Mouse (Mus musculus) myocyte (in vitro differentiated cells): ENCODE data around the gene Trpv1. TPM values are rescaled to one million over a fixed set of nuclear protein-coding genes. Genes with fewer than 3 reads are reported as not detected.

ENCODE experiments used
- H3K27me3 ChIP-seq: one replicate; pipeline ENCODE4 v1.6.1; 2011; ENCODE audit not compliant: control insufficient read depth, insufficient read depth, insufficient read length
- H3K36me3 ChIP-seq: one replicate; pipeline ENCODE4 v1.6.1; 2011; ENCODE audit not compliant: control insufficient read depth, insufficient read depth
- H3K4me2 ChIP-seq: one replicate; pipeline ENCODE4 v1.6.1; 2011; ENCODE audit warnings: low read depth, control low read depth
- H3K4me3 ChIP-seq: one replicate; pipeline ENCODE4 v1.5.1; 2011; ENCODE audit warnings: mild to moderate bottlenecking, control low read depth, moderate library complexity
- H3K79me2 ChIP-seq: one replicate; pipeline ENCODE4 v1.6.1; 2011; ENCODE audit not compliant: control insufficient read depth, insufficient read depth
- H3ac ChIP-seq: one replicate; pipeline ENCODE4 v1.6.1; 2011; ENCODE audit not compliant: control insufficient read depth, insufficient read length
- CEBPB ChIP-seq: IDR thresholded peaks from 2 replicates; pipeline ENCODE4 v1.6.1; 2011; ENCODE audit warnings: mild to moderate bottlenecking, moderate library complexity; ENCODE audit not compliant: poor library complexity, insufficient read depth, severe bottlenecking
- E2F4 ChIP-seq: IDR thresholded peaks from one replicate; pipeline ENCODE4 v1.6.1; 2011; ENCODE audit warnings: mild to moderate bottlenecking, control low read depth, moderate library complexity; ENCODE audit not compliant: insufficient read depth
- MAX ChIP-seq: IDR thresholded peaks from one replicate; pipeline ENCODE4 v1.6.1; 2011; ENCODE audit warnings: low read depth, mild to moderate bottlenecking, control low read depth
- MYOD1 ChIP-seq, 3 experiments: IDR thresholded peaks; one replicate each; pipeline ENCODE4 v1.6.1; 2011; ENCODE audit warnings: control low read depth in 2 of 3, low read depth in 2 of 3, mild to moderate bottlenecking in 2 of 3, moderate library complexity in 1 of 3; ENCODE audit not compliant: insufficient read length in 2 of 3, control insufficient read depth in 1 of 3
- MYOG ChIP-seq, 3 experiments: IDR thresholded peaks; one replicate each; pipeline ENCODE4 v1.6.1; 2011; ENCODE audit warnings: control low read depth in 2 of 3, low read depth in 2 of 3, mild to moderate bottlenecking in 2 of 3; ENCODE audit not compliant: insufficient read length in 2 of 3, control insufficient read depth in 1 of 3, insufficient read depth in 1 of 3
- POLR2A ChIP-seq: IDR thresholded peaks from one replicate; pipeline ENCODE4 v1.6.1; 2011; ENCODE audit warnings: low read depth, mild to moderate bottlenecking, control low read depth, moderate library complexity; ENCODE audit not compliant: insufficient read length
- POLR2AphosphoS2 ChIP-seq: IDR thresholded peaks from one replicate; pipeline ENCODE4 v1.6.1; 2011; ENCODE audit warnings: low read depth, control low read depth; ENCODE audit not compliant: insufficient read length
- REST ChIP-seq: IDR thresholded peaks from one replicate; pipeline ENCODE4 v1.6.1; 2011; ENCODE audit warnings: mild to moderate bottlenecking, control low read depth, moderate library complexity; ENCODE audit not compliant: insufficient read depth, insufficient read length
- SRF ChIP-seq: IDR thresholded peaks from one replicate; pipeline ENCODE4 v1.6.1; 2011; ENCODE audit warnings: low read depth; ENCODE audit not compliant: control insufficient read depth, insufficient read length
- TCF12 ChIP-seq: IDR thresholded peaks from one replicate; pipeline ENCODE4 v1.6.1; 2011; ENCODE audit warnings: mild to moderate bottlenecking, control low read depth; ENCODE audit not compliant: poor library complexity, insufficient read depth, severe bottlenecking
- TCF3 ChIP-seq: IDR thresholded peaks from one replicate; pipeline ENCODE4 v1.6.1; 2011; ENCODE audit warnings: low read depth, control low read depth; ENCODE audit not compliant: insufficient read length
- USF1 ChIP-seq: IDR thresholded peaks from one replicate; pipeline ENCODE4 v1.6.1; 2011; ENCODE audit warnings: low read depth, mild to moderate bottlenecking, control low read depth, moderate library complexity
- polyA plus RNA-seq: library from polyadenylated mRNA; unstranded; fragments of >200 nt; fragmentation: generic; extraction: Trizol; gene quantifications from one replicate; pipeline ENCODE4 v1.2.1, GENCODE M21; 2012; ENCODE audit warnings: missing spikeins

The Trpv1 gene
- polyA plus RNA-seq, 1 experiment: 0.17 TPM

DNA sequence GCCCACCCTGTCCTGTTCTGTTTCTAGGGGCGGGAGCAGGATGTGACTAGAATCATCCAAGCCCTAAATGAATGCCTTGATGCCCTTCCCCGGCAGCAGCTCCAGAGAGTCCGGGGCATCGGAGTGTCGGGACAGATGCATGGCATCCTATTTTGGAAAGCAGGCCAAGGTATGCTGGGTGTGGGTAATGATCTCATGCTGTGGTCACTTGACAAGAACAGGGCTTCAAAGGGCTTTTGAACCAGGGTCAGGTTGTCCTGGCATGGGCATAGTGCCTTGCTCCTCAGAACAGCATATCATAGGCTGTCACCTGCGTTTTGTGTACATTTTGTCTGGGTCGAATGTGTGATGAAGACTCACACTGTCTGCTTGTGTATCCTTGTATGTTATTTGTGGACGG, 30.2 kb upstream of the Trpv1 start:
- H3ac ChIP-seq: no peak overlapping the region
- H3K36me3 ChIP-seq: no peaks in the 10 kb centered on the region
- H3K79me2 ChIP-seq: no peaks in the 10 kb centered on the region
- no peaks in the 10 kb centered on the region for H3K27me3 ChIP-seq
- no peak for TF ChIP-seq SRF
- no peak for TF ChIP-seq MAX
- TF ChIP-seq TCF3: no peak
- no peak for TF ChIP-seq USF1
- no peak for TF ChIP-seq CEBPB
- no peak for TF ChIP-seq E2F4
- no peak for TF ChIP-seq REST
- TF ChIP-seq MYOG (IDR thresholded peaks at IDR 0.05; ENCODE audit: control insufficient read depth in 1 of 3, insufficient read depth in 1 of 3, insufficient read length in 2 of 3, low read depth in 2 of 3): no peak
- no peak for TF ChIP-seq POLR2A
- TF ChIP-seq POLR2AphosphoS2: no peak
- no peak for TF ChIP-seq MYOD1 (IDR thresholded peaks at IDR 0.05; ENCODE audit: control insufficient read depth in 1 of 3, insufficient read length in 2 of 3, low read depth in 2 of 3)
- TF ChIP-seq TCF12: no peak
- H3K4me2 ChIP-seq: no peak overlapping the region
- no peak overlapping the region for H3K4me3 ChIP-seq

GRCm38 (mm10) chr11:73205194-73205593, 28.9 kb upstream of the Trpv1 start:
- Histone ChIP-seq H3K27me3 (no peaks in the 10 kb centered on the region), H3ac (no peak overlapping the region), H3K79me2 (no peaks in the 10 kb centered on the region), H3K4me3 (no peak overlapping the region), H3K4me2 (no peak overlapping the region), H3K36me3 (no peaks in the 10 kb centered on the region)
- no peak for TF ChIP-seq USF1
- no peak for TF ChIP-seq REST
- TF ChIP-seq TCF3: no peak
- TF ChIP-seq CEBPB: no peak
- no peak for TF ChIP-seq POLR2AphosphoS2
- no peak for TF ChIP-seq POLR2A
- no peak for TF ChIP-seq MYOD1 (IDR thresholded peaks at IDR 0.05; ENCODE audit: control insufficient read depth in 1 of 3, insufficient read length in 2 of 3, low read depth in 2 of 3)
- TF ChIP-seq MAX: no peak
- no peak for TF ChIP-seq TCF12
- TF ChIP-seq E2F4: no peak
- no peak for TF ChIP-seq MYOG (IDR thresholded peaks at IDR 0.05; ENCODE audit: control insufficient read depth in 1 of 3, insufficient read depth in 1 of 3, insufficient read length in 2 of 3, low read depth in 2 of 3)
- no peak for TF ChIP-seq SRF

- H3K36me3 ChIP-seq: no peaks in the 10 kb centered on the region
- H3K79me2 ChIP-seq: no peaks in the 10 kb centered on the region
- no peaks in the 10 kb centered on the region for H3K27me3 ChIP-seq
- no peak for TF ChIP-seq E2F4
- TF ChIP-seq TCF3: no peak
- no peak for TF ChIP-seq CEBPB
- no peak for TF ChIP-seq SRF
- TF ChIP-seq MYOG (IDR thresholded peaks at IDR 0.05; ENCODE audit: control insufficient read depth in 1 of 3, insufficient read depth in 1 of 3, insufficient read length in 2 of 3, low read depth in 2 of 3): no peak
- no peak for TF ChIP-seq TCF12
- no peak for TF ChIP-seq USF1
- TF ChIP-seq MYOD1 (IDR thresholded peaks at IDR 0.05; ENCODE audit: control insufficient read depth in 1 of 3, insufficient read length in 2 of 3, low read depth in 2 of 3): no peak
- H3K4me2 ChIP-seq: no peak overlapping the region
- no peak overlapping the region for H3ac ChIP-seq
- H3K4me3 ChIP-seq: no peak overlapping the region
Observed at GRCm38 (mm10) chr11:73207621-73208020, 26.5 kb upstream of the Trpv1 start.

DNA sequence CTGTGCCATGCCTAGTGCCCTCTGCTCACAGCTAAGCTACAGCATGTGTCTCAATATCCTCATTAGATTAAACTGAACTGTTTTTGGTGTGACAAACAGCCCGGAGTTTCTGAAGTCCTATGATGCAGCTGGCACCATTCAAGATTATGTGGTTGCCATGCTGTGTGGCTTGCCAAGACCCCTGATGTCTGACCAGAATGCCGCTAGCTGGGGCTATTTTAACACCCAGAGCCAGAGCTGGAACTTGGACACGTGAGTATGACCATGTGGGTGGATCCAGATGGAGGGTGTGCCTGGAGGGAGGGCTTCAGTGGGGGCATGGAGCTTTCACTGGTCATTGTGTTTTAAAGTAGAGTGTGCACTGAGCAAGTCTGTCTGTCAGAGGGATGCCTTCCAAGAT, 20.1 kb upstream of the Trpv1 start:
- H3K27me3 ChIP-seq: no peaks in the 10 kb centered on the region
- no peaks in the 10 kb centered on the region for H3K36me3 ChIP-seq
- no peak for TF ChIP-seq POLR2A
- TF ChIP-seq MYOG (IDR thresholded peaks at IDR 0.05; ENCODE audit: control insufficient read depth in 1 of 3, insufficient read depth in 1 of 3, insufficient read length in 2 of 3, low read depth in 2 of 3): no peak
- no peak for TF ChIP-seq REST
- TF ChIP-seq SRF: no peak
- no peak for TF ChIP-seq TCF3
- no peak for TF ChIP-seq MAX
- no peak for TF ChIP-seq TCF12
- TF ChIP-seq USF1: no peak
- TF ChIP-seq POLR2AphosphoS2: no peak
- TF ChIP-seq MYOD1 (IDR thresholded peaks at IDR 0.05; ENCODE audit: control insufficient read depth in 1 of 3, insufficient read length in 2 of 3, low read depth in 2 of 3): no peak
- TF ChIP-seq CEBPB: no peak
- no peak for TF ChIP-seq E2F4
- no peak overlapping the region for H3K4me2 ChIP-seq
- H3ac ChIP-seq: no peak overlapping the region
- no peaks in the 10 kb centered on the region for H3K79me2 ChIP-seq
- no peak overlapping the region for H3K4me3 ChIP-seq

GRCm38 (mm10) chr11:73219671-73220070, 14.4 kb upstream of the Trpv1 start:
- Histone ChIP-seq H3K4me3 (no peak overlapping the region), H3K79me2 (no peaks in the 10 kb centered on the region), H3K4me2 (no peak overlapping the region), H3K36me3 (no peaks in the 10 kb centered on the region), H3ac (no peak overlapping the region), H3K27me3 (no peaks in the 10 kb centered on the region)
- no peak for TF ChIP-seq SRF
- TF ChIP-seq MAX: no peak
